Mouse (Mus musculus): Measurements from ENCODE around the gene Lsg1. TPM values are rescaled to one million over a fixed set of nuclear protein-coding genes. Genes with fewer than 3 reads are reported as not detected.

The Lsg1 gene
- total and polyA plus RNA-seq, 2 experiments from 2014 or later = 27.7 to 41.4 TPM

DNA sequence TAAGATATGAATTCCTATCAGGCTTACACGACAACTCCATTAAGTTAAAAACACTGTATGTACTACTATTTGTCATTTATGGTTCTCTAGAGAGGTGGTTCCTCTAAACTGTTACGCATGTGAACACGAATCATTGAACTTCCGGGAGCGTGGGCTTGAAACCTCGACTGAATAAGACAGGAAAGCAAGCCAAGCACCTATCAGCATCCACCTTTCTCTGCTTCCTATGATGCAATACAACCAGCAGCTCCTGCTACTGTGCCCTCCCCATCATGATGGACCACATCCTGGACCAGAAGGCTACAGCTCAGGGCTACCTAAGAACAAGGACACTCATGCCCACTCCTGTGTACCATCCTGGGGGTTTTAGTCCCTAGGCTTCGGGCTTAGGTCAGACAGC, 36.3 kb upstream of the Lsg1 start:
- H3K27ac ChIP-seq (ENCODE audit: low read depth, low read length) = no peak overlapping the region
- H3K9ac ChIP-seq = no peak overlapping the region
- ATAC-seq = no peak
- no peak for DNase-seq
- no peak overlapping the region for H3K4me3 ChIP-seq (ENCODE audit: low read depth, low read length)
- WGBS = 90% methylated on average over 7 of the region's 7 CpGs
- no peak overlapping the region for H3K4me2 ChIP-seq (ENCODE audit: low read depth)
- no peak for TF ChIP-seq CTCF (IDR thresholded peaks at IDR 0.05; ENCODE audit: low read depth)
- no peaks in the 10 kb centered on the region for H3K9me3 ChIP-seq (ENCODE audit: low read length)
- H3K27me3 ChIP-seq (ENCODE audit: insufficient read depth, low read length) = no peaks in the 10 kb centered on the region
- no peaks in the 10 kb centered on the region for H3K4me1 ChIP-seq (ENCODE audit: insufficient read depth)
- no peaks in the 10 kb centered on the region for H3K36me3 ChIP-seq (ENCODE audit: insufficient read depth)

DNA sequence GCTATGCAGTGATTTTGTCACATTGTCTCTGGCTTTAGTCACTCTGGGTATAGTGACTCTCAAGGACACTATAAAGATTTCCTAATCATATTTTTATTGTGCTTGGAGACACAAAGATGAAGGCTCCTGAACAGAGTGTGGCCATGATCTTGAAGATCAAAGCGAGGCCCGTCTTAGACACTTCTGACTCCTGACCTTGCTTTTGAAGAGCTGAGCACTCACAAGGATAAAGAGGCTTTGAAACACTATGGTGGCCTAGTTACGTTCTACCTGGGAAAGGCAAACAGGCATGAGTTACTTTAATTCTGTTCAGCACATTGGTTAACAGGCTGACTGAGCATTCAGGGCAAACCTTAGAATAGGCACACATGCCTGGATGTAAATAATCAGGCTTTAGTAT, 28.9 kb upstream of the Lsg1 start:
- no peak for TF ChIP-seq CTCF (IDR thresholded peaks at IDR 0.05; ENCODE audit: low read depth)
- no peak overlapping the region for H3K27ac ChIP-seq (ENCODE audit: low read depth, low read length)
- H3K4me2 ChIP-seq (ENCODE audit: low read depth) = no peak overlapping the region
- no peaks in the 10 kb centered on the region for H3K27me3 ChIP-seq (ENCODE audit: insufficient read depth, low read length)
- H3K36me3 ChIP-seq (ENCODE audit: insufficient read depth) = no peaks in the 10 kb centered on the region
- H3K4me1 ChIP-seq (ENCODE audit: insufficient read depth) = no peaks in the 10 kb centered on the region
- no peaks in the 10 kb centered on the region for H3K9me3 ChIP-seq (ENCODE audit: low read length)
- no peak overlapping the region for H3K9ac ChIP-seq
- no peak overlapping the region for H3K4me3 ChIP-seq (ENCODE audit: low read depth, low read length)
- WGBS = 71% methylated on average over 3 of the region's 3 CpGs
- no peak for DNase-seq
- no peak for ATAC-seq

DNA sequence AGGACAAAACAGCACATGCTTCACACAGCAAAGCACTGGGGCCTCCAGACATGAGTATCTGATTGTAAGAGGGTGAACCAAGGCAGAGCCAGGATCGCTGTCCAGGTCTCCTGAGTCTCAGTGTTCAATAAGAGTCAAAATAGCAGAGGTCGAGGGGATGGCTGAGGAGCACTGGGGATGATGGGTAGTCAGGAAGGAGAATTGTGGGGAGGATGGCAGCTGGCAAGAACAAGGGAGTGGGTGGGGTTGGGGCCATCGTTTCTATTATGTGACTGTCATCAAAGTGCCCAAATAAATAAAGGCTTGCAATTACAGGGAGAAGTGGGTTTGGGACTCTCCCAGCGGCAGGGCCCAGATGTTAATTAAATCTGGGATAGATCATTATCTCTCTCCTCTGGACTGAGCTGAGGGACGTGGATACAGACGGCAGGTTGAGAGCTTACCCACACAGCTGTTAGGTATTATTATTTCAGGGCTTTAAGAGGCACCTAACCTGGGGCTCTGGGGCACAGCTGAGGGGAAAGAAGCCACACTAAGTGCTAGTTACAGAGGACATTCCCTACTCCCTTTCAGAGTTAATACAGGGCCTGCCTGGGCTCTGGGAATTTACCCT, 27.4 kb upstream of the Lsg1 start:
- no peak for TF ChIP-seq CTCF (IDR thresholded peaks at IDR 0.05; ENCODE audit: low read depth)

DNA sequence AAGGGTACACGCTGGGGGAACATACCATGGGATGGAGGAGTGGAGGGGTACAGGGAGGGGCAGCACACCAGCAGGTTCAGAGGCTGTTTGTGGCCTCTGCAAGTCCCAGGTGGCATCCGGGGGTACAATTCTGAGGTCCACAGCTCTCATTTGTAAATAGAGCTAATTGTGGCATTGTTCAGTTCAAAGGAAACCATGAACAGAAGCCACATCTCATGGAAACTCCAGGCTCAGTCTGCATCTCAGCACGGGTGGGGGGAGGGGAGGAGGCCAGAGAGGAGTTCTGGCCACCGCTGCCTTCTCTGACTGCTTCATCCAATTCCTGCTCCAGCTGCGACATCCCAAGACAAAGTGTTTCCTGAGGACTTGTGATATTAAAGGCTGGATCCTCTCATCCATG, 26.7 kb upstream of the Lsg1 start:
- ATAC-seq = no peak
- 27% methylated on average over 5 of the region's 5 CpGs for WGBS

More for the DNA sequence above, 27.4 kb upstream of the Lsg1 start:
- H3K27ac ChIP-seq (ENCODE audit: low read depth, low read length) = no peak overlapping the region
- no peaks in the 10 kb centered on the region for H3K36me3 ChIP-seq (ENCODE audit: insufficient read depth)
- ATAC-seq (peak; percentile 53), DNase-seq (no peak)
- H3K9ac ChIP-seq = no peak overlapping the region
- H3K9me3 ChIP-seq (ENCODE audit: low read length) = no peaks in the 10 kb centered on the region
- WGBS = 13% methylated on average over 6 of the region's 6 CpGs
- H3K27me3 ChIP-seq (ENCODE audit: insufficient read depth, low read length) = no peaks in the 10 kb centered on the region
- H3K4me1 ChIP-seq (ENCODE audit: insufficient read depth) = no peaks in the 10 kb centered on the region
- H3K4me3 ChIP-seq (ENCODE audit: low read depth, low read length) = no peak overlapping the region
- no peak overlapping the region for H3K4me2 ChIP-seq (ENCODE audit: low read depth)

DNA sequence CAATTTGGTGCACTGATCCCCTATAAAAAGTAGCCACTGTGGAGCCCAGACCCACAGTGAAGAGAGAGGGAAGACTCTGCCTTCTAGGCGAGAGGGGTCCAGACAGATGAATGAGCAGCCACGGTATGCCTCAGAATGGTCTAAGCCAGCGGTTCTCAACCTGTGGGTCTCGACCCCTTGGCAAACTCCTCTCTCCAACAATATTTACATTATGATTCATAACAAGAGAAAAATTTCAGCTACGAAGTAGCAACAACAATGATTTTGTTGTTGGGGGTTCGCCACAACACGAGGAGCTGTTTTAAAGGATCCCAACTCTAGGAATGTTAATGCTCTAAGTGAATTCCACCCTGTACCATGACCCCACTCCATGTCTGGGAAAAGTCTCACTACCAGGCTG, 25.7 kb upstream of the Lsg1 start:
- H3K9ac ChIP-seq = no peak overlapping the region
- ATAC-seq (no peak), DNase-seq (no peak)
- no peak overlapping the region for H3K27ac ChIP-seq (ENCODE audit: low read depth, low read length)
- H3K4me2 ChIP-seq (ENCODE audit: low read depth) = no peak overlapping the region
- no peaks in the 10 kb centered on the region for H3K27me3 ChIP-seq (ENCODE audit: insufficient read depth, low read length)
- no peak overlapping the region for H3K4me3 ChIP-seq (ENCODE audit: low read depth, low read length)
- H3K36me3 ChIP-seq (ENCODE audit: insufficient read depth) = no peaks in the 10 kb centered on the region
- no peaks in the 10 kb centered on the region for H3K4me1 ChIP-seq (ENCODE audit: insufficient read depth)
- TF ChIP-seq CTCF (IDR thresholded peaks at IDR 0.05; ENCODE audit: low read depth) = no peak
- 85% methylated on average over 7 of the region's 7 CpGs for WGBS
- H3K9me3 ChIP-seq (ENCODE audit: low read length) = no peaks in the 10 kb centered on the region

More for the DNA sequence above, 26.7 kb upstream of the Lsg1 start:
- no peak for TF ChIP-seq CTCF (IDR thresholded peaks at IDR 0.05; ENCODE audit: low read depth)
- Histone ChIP-seq H3K4me2 (ENCODE audit: low read depth) (no peak overlapping the region), H3K4me1 (ENCODE audit: insufficient read depth) (no peaks in the 10 kb centered on the region), H3K4me3 (ENCODE audit: low read depth, low read length) (no peak overlapping the region), H3K9me3 (ENCODE audit: low read length) (no peaks in the 10 kb centered on the region), H3K27ac (ENCODE audit: low read depth, low read length) (no peak overlapping the region), H3K9ac (no peak overlapping the region), H3K27me3 (ENCODE audit: insufficient read depth, low read length) (no peaks in the 10 kb centered on the region), H3K36me3 (ENCODE audit: insufficient read depth) (no peaks in the 10 kb centered on the region)
- DNase-seq = no peak

DNA sequence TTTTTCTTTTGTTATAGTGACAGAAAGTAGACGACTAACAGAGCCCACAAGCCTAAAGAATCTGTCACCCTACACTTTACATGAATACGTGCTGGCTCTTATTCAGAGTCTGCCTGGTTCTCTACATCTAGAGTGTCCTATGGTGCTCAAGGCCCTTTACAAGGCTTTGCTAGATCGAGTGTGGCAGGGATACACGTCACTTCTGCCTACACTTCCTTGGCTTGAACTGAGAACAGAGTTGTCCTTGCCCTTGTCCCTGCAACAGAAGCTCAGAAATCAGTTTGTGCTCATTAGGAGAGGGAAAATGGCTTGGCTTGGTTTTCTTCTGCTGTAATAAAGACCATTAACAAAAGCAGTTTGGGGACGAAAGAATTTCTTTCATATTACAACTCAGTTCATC, 23.9 kb upstream of the Lsg1 start:
- H3K36me3 ChIP-seq (ENCODE audit: insufficient read depth) = no peaks in the 10 kb centered on the region
- H3K4me1 ChIP-seq (ENCODE audit: insufficient read depth) = no peaks in the 10 kb centered on the region
- no peak for TF ChIP-seq CTCF (IDR thresholded peaks at IDR 0.05; ENCODE audit: low read depth)
- H3K4me2 ChIP-seq (ENCODE audit: low read depth) = no peak overlapping the region
- no peak for DNase-seq
- WGBS = 68% methylated on average over 5 of the region's 5 CpGs
- H3K4me3 ChIP-seq (ENCODE audit: low read depth, low read length) = no peak overlapping the region
- no peaks in the 10 kb centered on the region for H3K9me3 ChIP-seq (ENCODE audit: low read length)
- ATAC-seq = no peak
- no peak overlapping the region for H3K27ac ChIP-seq (ENCODE audit: low read depth, low read length)
- H3K27me3 ChIP-seq (ENCODE audit: insufficient read depth, low read length) = no peaks in the 10 kb centered on the region
- H3K9ac ChIP-seq = no peak overlapping the region

DNA sequence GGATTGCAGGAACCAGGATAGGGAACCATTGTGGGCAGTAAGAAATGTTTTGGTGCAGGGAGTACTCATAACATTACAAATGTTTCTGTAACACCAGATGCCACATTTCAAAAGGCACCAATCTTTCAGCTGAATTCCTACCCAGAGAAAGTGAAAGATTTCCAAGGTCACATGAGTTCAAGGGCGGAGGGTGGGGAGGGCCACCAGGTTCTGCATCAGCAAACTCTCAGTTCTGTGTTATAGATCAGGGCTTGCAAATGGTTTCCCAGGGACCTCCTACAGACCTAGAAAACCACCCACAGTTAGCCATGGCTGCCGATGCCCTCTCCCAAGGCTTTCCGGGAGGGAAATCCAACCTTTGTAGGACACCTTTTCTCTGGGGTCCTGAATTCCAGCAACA, 20.5 kb upstream of the Lsg1 start:
- Histone ChIP-seq H3K27ac (ENCODE audit: low read depth, low read length) (no peak overlapping the region), H3K27me3 (ENCODE audit: insufficient read depth, low read length) (no peaks in the 10 kb centered on the region), H3K4me3 (ENCODE audit: low read depth, low read length) (no peak overlapping the region), H3K9ac (no peak overlapping the region), H3K9me3 (ENCODE audit: low read length) (no peaks in the 10 kb centered on the region), H3K4me2 (ENCODE audit: low read depth) (no peak overlapping the region), H3K4me1 (ENCODE audit: insufficient read depth) (no peaks in the 10 kb centered on the region), H3K36me3 (ENCODE audit: insufficient read depth) (no peaks in the 10 kb centered on the region)
- ATAC-seq = no peak
- WGBS = 92% methylated on average over 3 of the region's 3 CpGs
- DNase-seq = no peak
- no peak for TF ChIP-seq CTCF (IDR thresholded peaks at IDR 0.05; ENCODE audit: low read depth)

Data from forebrain, postnatal 0 days (tissue).